In the genomic region with DNA sequence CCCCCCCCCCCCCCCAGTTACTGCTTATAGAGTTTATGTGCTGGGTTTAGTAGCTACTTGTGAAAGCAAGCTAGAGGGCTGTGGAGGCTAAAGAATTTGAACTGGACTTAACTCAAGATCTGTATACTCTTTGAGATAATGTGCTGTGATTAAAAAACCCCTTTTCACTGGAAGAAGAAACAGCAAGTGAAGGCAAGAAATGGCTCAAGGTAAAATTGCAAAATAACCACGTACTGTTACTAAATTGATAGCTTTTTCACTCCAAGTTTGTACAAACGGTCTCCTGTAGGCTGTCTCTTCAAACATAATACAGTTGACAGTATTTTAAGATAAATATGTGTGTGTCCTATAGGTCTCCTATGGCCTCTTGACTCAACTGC, we compare ENCODE assay signal across 10 mouse cellular contexts. TPM values are rescaled to one million over a fixed set of nuclear protein-coding genes. Genes with fewer than 3 reads are reported as not detected.
A peak's percentile ranks its signal among the peaks of the same experiment; 100 is the strongest.
DNase-seq lines count a peak whose midpoint lies in the region; ATAC-seq and TF ChIP-seq lines count a peak whose summit lies in the region.
"Had no signal": no experiment of that assay in that cellular context is flagged by ENCODE, and none has a peak within 500 bp of the region (broad histone marks: within the 10 kb centered on the region; RNA-seq: fewer than 3 reads in every experiment).

No protein-coding gene starts in this region.

- 71% methylated on average over 2 of the region's 2 CpGs for WGBS in heart, embryonic 12.5 days
- WGBS in hindbrain, embryonic 12.5 days: 82% methylated on average over 2 of the region's 2 CpGs
- WGBS in macrophage (ENCODE audit: missing documents): 0% methylated on average over 2 of the region's 2 CpGs

- TF ChIP-seq CTCF in MEL (IDR thresholded peaks at IDR 0.05 in 2 of 3, conservative IDR thresholded peaks at IDR 0.05 in 1 of 3; ENCODE audit: control insufficient read depth in 1 of 3, insufficient read depth in 1 of 3, low read depth in 2 of 3, low read length in 3 of 3, poor library complexity in 1 of 3, severe bottlenecking in 1 of 3): no peak

- peak overlapping the region; percentile 95 for H3K4me2 ChIP-seq in heart, embryonic 12.5 days
- peak overlapping the region; percentile 99 for H3K4me2 ChIP-seq in hindbrain, embryonic 12.5 days (replicated peaks)

- no peak for TF ChIP-seq POLR2A in MEL (IDR thresholded peaks at IDR 0.05; ENCODE audit: control insufficient read depth in 1 of 2, insufficient read depth in 1 of 2, low read depth in 1 of 2, low read length in 2 of 2, poor library complexity in 1 of 2)

- TF ChIP-seq RAD21 in MEL (IDR thresholded peaks at IDR 0.05; ENCODE audit: low read depth, low read length): no peak

- no peak for TF ChIP-seq EP300 in MEL (IDR thresholded peaks at IDR 0.05; ENCODE audit: low read depth in 1 of 2, low read length in 2 of 2)

- H3K36me3 ChIP-seq in heart, embryonic 12.5 days: peaks cover 4% of the 10 kb centered on the region
- H3K36me3 ChIP-seq in MEL (ENCODE audit: control insufficient read depth in 1 of 2, insufficient read depth in 2 of 2, low read length in 2 of 2): peaks cover 0 to 76% of the 10 kb centered on the region in 2 experiments; a peak in 3 of 4 replicates
- H3K36me3 ChIP-seq in hindbrain, embryonic 12.5 days: no peaks in the 10 kb centered on the region
- peaks cover 1% of the 10 kb centered on the region for H3K36me3 ChIP-seq in macrophage (ENCODE audit: inconsistent target)

- H3K4me3 ChIP-seq in heart, embryonic 12.5 days: peak overlapping the region; percentile 73
- H3K4me3 ChIP-seq in MEL (ENCODE audit: control insufficient read depth in 1 of 2, insufficient read depth in 1 of 2, low read depth in 2 of 2, low read length in 2 of 2): peak overlapping the region; percentile 44 to 52
- H3K4me3 ChIP-seq in hindbrain, embryonic 12.5 days: no peak overlapping the region
- peak overlapping the region; percentile 75 for H3K4me3 ChIP-seq in macrophage (ENCODE audit: inconsistent target)

- no peaks in the 10 kb centered on the region for H3K9me3 ChIP-seq in heart, embryonic 12.5 days (replicated peaks)
- H3K9me3 ChIP-seq in MEL (replicated peaks; ENCODE audit: insufficient read depth, low read length): no peaks in the 10 kb centered on the region
- H3K9me3 ChIP-seq in hindbrain, embryonic 12.5 days (replicated peaks): no peaks in the 10 kb centered on the region

- no peak for DNase-seq in heart, adult 9 months (ENCODE audit: low spot score in 2 of 2)
- no peak for DNase-seq in MEL (ENCODE audit: low read depth, low spot score)
- no peak for DNase-seq in cerebellum, adult 9-11 months
- DNase-seq in cerebellum, adult 11 months: no peak

- H3K27ac ChIP-seq in heart, embryonic 12.5 days (ENCODE audit: poor library complexity, severe bottlenecking): peak overlapping the region; percentile 92; the same call in 1 of the 2 replicates
- peak overlapping the region; percentile 94 for H3K27ac ChIP-seq in MEL (ENCODE audit: control insufficient read depth, low read depth, low read length)
- no peak overlapping the region for H3K27ac ChIP-seq in hindbrain, embryonic 12.5 days
- H3K27ac ChIP-seq in macrophage: peak overlapping the region; percentile 99

- no peak for ATAC-seq in heart, embryonic 12.5 days (ENCODE audit: insufficient number of reproducible peaks, low FRiP score)
- no peak for ATAC-seq in hindbrain, embryonic 12.5 days (ENCODE audit: low FRiP score)
- no peak for ATAC-seq in CD4-positive, CD25-positive, alpha-beta regulatory T cell, adult 4 months

- H3K4me1 ChIP-seq in heart, embryonic 12.5 days (replicated peaks): peaks cover 54% of the 10 kb centered on the region
- peaks cover 33 to 48% of the 10 kb centered on the region in 2 experiments for H3K4me1 ChIP-seq in MEL (ENCODE audit: control insufficient read depth in 1 of 2, insufficient read depth in 2 of 2, low read length in 2 of 2)
- H3K4me1 ChIP-seq in hindbrain, embryonic 12.5 days: peaks cover 20% of the 10 kb centered on the region

- H3K27me3 ChIP-seq in heart, embryonic 12.5 days (replicated peaks): no peaks in the 10 kb centered on the region
- no peaks in the 10 kb centered on the region for H3K27me3 ChIP-seq in MEL (ENCODE audit: control insufficient read depth in 1 of 2, insufficient read depth in 2 of 2, low read length in 2 of 2)
- no peaks in the 10 kb centered on the region for H3K27me3 ChIP-seq in hindbrain, embryonic 12.5 days

- H3K9ac ChIP-seq in heart, embryonic 12.5 days: no peak overlapping the region
- peak overlapping the region; percentile 59 for H3K9ac ChIP-seq in MEL (ENCODE audit: control insufficient read depth, low read depth, low read length, poor library complexity, severe bottlenecking)
- H3K9ac ChIP-seq in hindbrain, embryonic 12.5 days: no peak overlapping the region

- H3K79me2 ChIP-seq in MEL (ENCODE audit: control insufficient read depth, insufficient read depth, low read length, poor library complexity) (peaks cover 60% of the 10 kb centered on the region), macrophage (ENCODE audit: inconsistent target) (peaks cover 93% of the 10 kb centered on the region)

TF ChIP-seq in MEL, 35 proteins besides CTCF, POLR2A, EP300 and RAD21:
- TF ChIP-seq CHD2 (IDR thresholded peaks at IDR 0.05; ENCODE audit: low read length) (no peak), E2F4 (IDR thresholded peaks at IDR 0.05; ENCODE audit: borderline replicate concordance, low read depth, low read length) (no peak), MXI1 (IDR thresholded peaks at IDR 0.05; ENCODE audit: low read depth, low read length) (peak; percentile 3; the same call in 1 of the 2 replicates)
TF ChIP-seq in MEL: peak in this region for 1.

RNA-seq across cellular contexts. Expression of gene Ncoa4, which starts 6.4 kb away (rescaled TPM):
- polyA plus RNA-seq in heart, embryonic 12.5 days (2016; fragmentation: Nextera tagmentation; extraction: Ambion mirVana): 146 and 147 TPM in 2 replicates
- total RNA-seq in MEL (2012; rRNA removed): 64.6 and 67.3 TPM in 2 replicates
- polyA plus RNA-seq in MEL (2012; ENCODE audit: insufficient read depth in 1 of 2, insufficient read length in 2 of 2, low read depth in 1 of 2, low replicate concordance in 2 of 2, missing spikeins in 1 of 2) (10 to 100 TPM; 54.5 to 57.9 TPM), macrophage (2018) (137 to 536 TPM (median 493 TPM) in 3 replicates)
- polyA plus RNA-seq in hindbrain, embryonic 12.5 days (2016; fragmentation: Nextera tagmentation; extraction: Ambion mirVana): 96.2 and 99.4 TPM in 2 replicates
- 100 to 1,000 TPM in 19 of 26 experiments, 10 to 100 TPM in 7; 23.1 to 410 (median 178) TPM for total RNA-seq in macrophage (2018; cell fraction: chromatin; rRNA removed)
- total RNA-seq in macrophage (2018; cell fraction: cytosol; rRNA removed): 100 to 1,000 TPM; 226 to 709 (median 397) TPM
- total RNA-seq in macrophage (2018; cell fraction: nucleus; rRNA removed): 100 to 1,000 TPM in 24 of 26 experiments, 10 to 100 TPM in 2; 66.8 to 415 (median 233) TPM
- polyA plus RNA-seq in CD4-positive, CD25-positive, alpha-beta regulatory T cell, adult 4 months (2017; shearing (Covaris generic)): 10 to 100 TPM; 92.5 to 95.7 TPM

RNA-seq across cellular contexts. Expression of gene Msmb, which starts 24.2 kb away (rescaled TPM):
- not detected in 2 replicates for polyA plus RNA-seq in heart, embryonic 12.5 days (2016; fragmentation: Nextera tagmentation; extraction: Ambion mirVana)
- not detected in 2 replicates for total RNA-seq in MEL (2012; rRNA removed)
- not detected for polyA plus RNA-seq in MEL (2012; ENCODE audit: insufficient read depth in 1 of 2, insufficient read length in 2 of 2, low read depth in 1 of 2, low replicate concordance in 2 of 2, missing spikeins in 1 of 2)
- polyA plus RNA-seq in hindbrain, embryonic 12.5 days (2016; fragmentation: Nextera tagmentation; extraction: Ambion mirVana): not detected in 2 replicates
- total RNA-seq in macrophage (2018; cell fraction: chromatin; rRNA removed): not detected
- total RNA-seq in macrophage (2018; cell fraction: cytosol; rRNA removed): not detected
- not detected for total RNA-seq in macrophage (2018; cell fraction: nucleus; rRNA removed)
- not detected in 3 replicates for polyA plus RNA-seq in macrophage (2018)
- polyA plus RNA-seq in CD4-positive, CD25-positive, alpha-beta regulatory T cell, adult 4 months (2017; shearing (Covaris generic)): not detected
- total RNA-seq: heart, postnatal 36 days had no signal
- polyA plus RNA-seq: thymus, postnatal 0 days had no signal

RNA-seq across cellular contexts. Expression of gene Timm23, which starts 35.6 kb away (rescaled TPM):
- polyA plus RNA-seq in heart, embryonic 12.5 days (2016; fragmentation: Nextera tagmentation; extraction: Ambion mirVana): 279 and 286 TPM in 2 replicates
- 417 and 425 TPM in 2 replicates for total RNA-seq in MEL (2012; rRNA removed)
- polyA plus RNA-seq in MEL (2012; ENCODE audit: insufficient read depth in 1 of 2, insufficient read length in 2 of 2, low read depth in 1 of 2, low replicate concordance in 2 of 2, missing spikeins in 1 of 2) (100 to 1,000 TPM in 1 of 2 experiments, not detected in 1; 431 TPM), macrophage (2018) (85.3 to 157 TPM (median 86.3 TPM) in 3 replicates)
- polyA plus RNA-seq in hindbrain, embryonic 12.5 days (2016; fragmentation: Nextera tagmentation; extraction: Ambion mirVana): 196 and 201 TPM in 2 replicates
- total RNA-seq in macrophage (2018; cell fraction: chromatin; rRNA removed): 10 to 100 TPM; 25.2 to 91.4 (median 58.2) TPM
- total RNA-seq in macrophage (2018; cell fraction: cytosol; rRNA removed): 100 to 1,000 TPM in 17 of 26 experiments, 10 to 100 TPM in 9; 84.3 to 170 (median 113) TPM
- 10 to 100 TPM; 26.8 to 84.5 (median 55.8) TPM for total RNA-seq in macrophage (2018; cell fraction: nucleus; rRNA removed)
- polyA plus RNA-seq in CD4-positive, CD25-positive, alpha-beta regulatory T cell, adult 4 months (2017; shearing (Covaris generic)): 100 to 1,000 TPM; 117 to 118 TPM

RNA-seq across cellular contexts. Expression of gene Parg, which starts 35.7 kb away (rescaled TPM):
- polyA plus RNA-seq in heart, embryonic 12.5 days (2016; fragmentation: Nextera tagmentation; extraction: Ambion mirVana): 35.5 and 37.9 TPM in 2 replicates
- 43.0 and 43.8 TPM in 2 replicates for total RNA-seq in MEL (2012; rRNA removed)
- polyA plus RNA-seq in MEL (2012; ENCODE audit: insufficient read depth in 1 of 2, insufficient read length in 2 of 2, low read depth in 1 of 2, low replicate concordance in 2 of 2, missing spikeins in 1 of 2) (10 to 100 TPM in 1 of 2 experiments, not detected in 1; 32.6 TPM), macrophage (2018) (20.5 to 23.9 TPM (median 21.0 TPM) in 3 replicates)
- polyA plus RNA-seq in hindbrain, embryonic 12.5 days (2016; fragmentation: Nextera tagmentation; extraction: Ambion mirVana): 57.7 and 66.5 TPM in 2 replicates
- total RNA-seq in macrophage (2018; cell fraction: chromatin; rRNA removed): 100 to 1,000 TPM in 25 of 26 experiments, 10 to 100 TPM in 1; 82.9 to 258 (median 164) TPM
- 10 to 100 TPM; 19.7 to 36.8 (median 28.8) TPM for total RNA-seq in macrophage (2018; cell fraction: cytosol; rRNA removed)
- total RNA-seq in macrophage (2018; cell fraction: nucleus; rRNA removed): 100 to 1,000 TPM in 5 of 26 experiments, 10 to 100 TPM in 21; 42.4 to 136 (median 72.3) TPM
- polyA plus RNA-seq in CD4-positive, CD25-positive, alpha-beta regulatory T cell, adult 4 months (2017; shearing (Covaris generic)): 10 to 100 TPM; 18.5 to 21.5 TPM
